Mouse (Mus musculus) yolk sac, embryonic 10.5 days (tissue): ENCODE measurements at regions not wholly inside any gene's neighbourhood (a gene's known extent, or its start where the extent isn't known, plus 50 kb on each side); places are given as distances from the start of the nearest gene placed in this dataset.

Experiments used
- DNase-seq: peaks from one replicate; pipeline ENCODE4 v3.0.0-alpha.2; 2017; ENCODE audit warnings: low spot score

DNA sequence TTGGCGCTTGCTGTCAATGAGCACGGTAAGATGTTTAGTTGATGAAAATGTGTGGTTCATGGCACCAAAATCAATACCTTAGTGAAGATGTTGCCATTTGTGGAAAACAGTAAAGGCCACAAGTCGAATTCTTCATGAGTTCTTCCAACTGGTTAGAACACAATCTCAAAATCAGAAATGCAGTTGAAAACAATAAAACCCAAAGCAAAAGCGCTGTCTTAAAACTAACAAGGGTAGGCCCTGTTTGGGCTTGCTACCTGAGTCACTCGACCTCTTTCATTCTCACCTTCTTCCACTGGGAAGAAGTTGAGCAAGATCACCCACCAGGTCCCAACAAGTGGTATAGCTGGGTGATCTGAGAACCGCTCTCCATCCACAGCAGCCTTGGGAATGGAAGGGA, 179.1 kb downstream of the Parm1 start:
- DNase-seq, result no peak

DNA sequence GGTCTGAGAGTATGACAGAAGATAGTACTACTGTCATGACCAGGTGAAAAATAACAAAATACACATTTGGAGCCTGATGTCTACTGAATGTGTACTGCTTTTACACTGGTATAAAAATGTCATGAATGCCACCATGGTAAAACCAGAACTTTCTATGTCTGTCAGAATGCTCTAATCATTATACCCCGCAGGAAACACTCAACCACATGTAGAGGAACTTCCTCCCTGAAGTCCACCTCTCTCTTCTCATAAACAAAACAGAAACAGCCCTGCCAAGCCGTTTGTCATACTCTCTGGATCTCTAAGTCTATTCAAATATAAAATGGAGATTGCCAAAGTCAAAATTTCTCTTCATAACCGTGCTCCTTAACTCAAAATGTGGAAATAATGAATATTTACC, 178.2 kb downstream of the Parm1 start:
- no peak for DNase-seq

DNA sequence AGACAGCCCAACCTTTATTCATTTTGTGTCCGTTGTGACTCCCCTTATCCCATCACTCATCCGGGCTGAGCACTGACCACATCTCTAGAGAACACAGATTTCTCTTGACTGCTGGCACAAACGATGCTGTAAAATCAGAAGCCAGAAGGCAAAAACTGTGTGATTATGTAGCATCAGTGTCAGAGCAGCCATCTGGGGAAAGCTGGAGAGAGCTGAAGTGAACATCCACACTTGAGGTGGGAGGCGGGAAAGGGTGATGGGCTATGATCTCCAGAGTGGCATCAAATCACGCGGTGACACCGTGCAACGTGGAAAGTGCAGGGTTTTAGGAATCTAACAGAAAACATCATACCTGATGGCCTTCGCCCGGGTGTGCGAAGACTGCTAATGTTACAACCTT, 175.9 kb downstream of the Parm1 start:
- DNase-seq, result no peak

DNA sequence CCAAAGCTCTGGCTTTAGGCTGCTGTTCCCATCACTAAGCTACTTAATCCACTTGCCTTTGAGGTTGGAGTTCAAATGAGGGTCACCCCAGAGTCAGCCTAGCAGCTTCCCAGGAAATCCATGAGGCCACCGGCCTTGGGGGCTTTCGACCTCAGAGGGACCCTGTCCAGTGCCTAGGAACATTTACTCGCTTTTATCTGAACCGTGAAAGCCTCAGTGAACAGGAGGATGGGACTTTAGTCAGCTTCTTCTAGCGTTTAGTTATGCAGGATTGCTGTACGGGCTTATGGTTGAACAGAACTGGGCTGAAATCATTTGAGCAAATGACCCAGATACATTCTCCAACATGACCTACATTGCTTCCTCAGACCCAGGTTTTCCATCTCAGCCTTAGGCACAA, 174.9 kb downstream of the Parm1 start:
- peak; percentile 26 for DNase-seq

DNA sequence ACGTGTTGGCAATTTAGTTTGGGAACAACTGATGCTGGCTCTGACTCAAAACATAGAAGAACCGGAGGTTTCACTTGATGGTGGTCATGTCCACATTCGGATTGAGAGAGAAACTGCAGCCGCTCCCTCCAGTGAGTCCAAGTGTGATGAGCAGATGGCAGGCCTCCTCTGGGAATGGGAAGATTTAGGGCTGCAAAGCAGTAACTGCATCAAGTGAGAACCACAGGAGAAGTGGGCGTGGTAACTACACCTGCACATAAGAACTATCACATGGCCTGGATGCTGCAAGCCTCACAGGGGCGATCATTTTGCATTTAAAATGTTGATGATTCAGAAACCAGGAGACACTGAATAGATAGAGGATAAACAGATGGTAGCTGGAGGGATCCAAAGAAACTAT, 161.3 kb downstream of the Parm1 start:
- no peak for DNase-seq
